Mouse (Mus musculus): ENCODE data around the gene Agap1. TPM values are rescaled to one million over a fixed set of nuclear protein-coding genes. Genes with fewer than 3 reads are reported as not detected.
A peak's percentile ranks its signal among the peaks of the same experiment; 100 is the strongest.

Agap1 gene
- polyA plus RNA-seq, 1 experiment from 2014 or later, result 11.3 TPM

GRCm38 (mm10) chr1:89884335-89884734 lies 429.7 kb downstream of the Agap1 start:
- no peak overlapping the region for H3K27ac ChIP-seq
- 71% methylated on average over 8 of the region's 8 CpGs for WGBS
- H3K4me3 ChIP-seq (replicated peaks), result no peak overlapping the region
- H3K36me3 ChIP-seq, result peaks cover 20% of the 10 kb centered on the region
- H3K4me2 ChIP-seq, result no peak overlapping the region
- H3K27me3 ChIP-seq, result peaks cover 8% of the 10 kb centered on the region; the same call in 1 of the 2 replicates
- H3K9ac ChIP-seq, result no peak overlapping the region
- peaks cover 43% of the 10 kb centered on the region for H3K4me1 ChIP-seq
- no peaks in the 10 kb centered on the region for H3K9me3 ChIP-seq (replicated peaks)
- ATAC-seq (replicated peaks; ENCODE audit: low FRiP score), result no peak

- peaks cover 8% of the 10 kb centered on the region; the same call in 1 of the 2 replicates for H3K27me3 ChIP-seq
- no peak overlapping the region for H3K4me3 ChIP-seq (replicated peaks)
- WGBS, result 31% methylated on average over 4 of the region's 4 CpGs
- H3K27ac ChIP-seq, result no peak overlapping the region
- H3K36me3 ChIP-seq, result peaks cover 30% of the 10 kb centered on the region
- H3K4me2 ChIP-seq, result no peak overlapping the region
- H3K4me1 ChIP-seq, result peaks cover 31% of the 10 kb centered on the region
- H3K9ac ChIP-seq, result no peak overlapping the region
- ATAC-seq (replicated peaks; ENCODE audit: low FRiP score), result no peak
- no peaks in the 10 kb centered on the region for H3K9me3 ChIP-seq (replicated peaks)
Measured at GRCm38 (mm10) chr1:89885696-89886095, 431.1 kb downstream of the Agap1 start.

- ATAC-seq (replicated peaks; ENCODE audit: low FRiP score), result no peak
- H3K27ac ChIP-seq, result no peak overlapping the region
- H3K4me3 ChIP-seq (replicated peaks), result no peak overlapping the region
- H3K27me3 ChIP-seq, result peaks cover 3% of the 10 kb centered on the region; the same call in 1 of the 2 replicates
- H3K36me3 ChIP-seq, result peaks cover 33% of the 10 kb centered on the region
- H3K4me2 ChIP-seq, result no peak overlapping the region
- H3K9ac ChIP-seq, result no peak overlapping the region
- H3K4me1 ChIP-seq, result peaks cover 5% of the 10 kb centered on the region; the same call in 1 of the 2 replicates
- H3K9me3 ChIP-seq (replicated peaks), result no peaks in the 10 kb centered on the region
- 89% methylated on average over 6 of the region's 6 CpGs for WGBS
Measured at GRCm38 (mm10) chr1:89891400-89891799, 436.8 kb downstream of the Agap1 start.

- ATAC-seq (replicated peaks; ENCODE audit: low FRiP score), result no peak
- no peak overlapping the region for H3K4me3 ChIP-seq (replicated peaks)
Measured at GRCm38 (mm10) chr1:89892281-89892680, 437.7 kb downstream of the Agap1 start.

GRCm38 (mm10) chr1:89895801-89896200 lies 441.2 kb downstream of the Agap1 start:
- peaks cover 2% of the 10 kb centered on the region; the same call in 1 of the 2 replicates for H3K36me3 ChIP-seq
- 0 out of 2 replicates have a peak, but pooled peaks have one; percentile 36 for ATAC-seq (replicated peaks; ENCODE audit: low FRiP score)
- 79% methylated on average over 5 of the region's 5 CpGs for WGBS
- no peak overlapping the region for H3K9ac ChIP-seq
- H3K4me2 ChIP-seq, result no peak overlapping the region
- H3K4me1 ChIP-seq, result peaks cover 5% of the 10 kb centered on the region; the same call in 1 of the 2 replicates
- H3K9me3 ChIP-seq (replicated peaks), result no peaks in the 10 kb centered on the region
- H3K27me3 ChIP-seq, result no peaks in the 10 kb centered on the region
- H3K4me3 ChIP-seq (replicated peaks), result no peak overlapping the region
- no peak overlapping the region for H3K27ac ChIP-seq

More at GRCm38 (mm10) chr1:89892281-89892680, 437.7 kb downstream of the Agap1 start:
- H3K4me1 ChIP-seq, result peaks cover 5% of the 10 kb centered on the region; the same call in 1 of the 2 replicates
- H3K27ac ChIP-seq, result no peak overlapping the region
- peaks cover 3% of the 10 kb centered on the region; the same call in 1 of the 2 replicates for H3K27me3 ChIP-seq
- no peaks in the 10 kb centered on the region for H3K9me3 ChIP-seq (replicated peaks)
- no peak overlapping the region for H3K9ac ChIP-seq
- peaks cover 33% of the 10 kb centered on the region for H3K36me3 ChIP-seq
- WGBS, result 55% methylated on average over 7 of the region's 7 CpGs
- no peak overlapping the region for H3K4me2 ChIP-seq

- Histone ChIP-seq H3K4me3 (replicated peaks) (no peak overlapping the region), H3K27ac (no peak overlapping the region), H3K9ac (no peak overlapping the region), H3K9me3 (replicated peaks) (no peaks in the 10 kb centered on the region), H3K36me3 (no peaks in the 10 kb centered on the region; the same call in 1 of the 2 replicates), H3K27me3 (no peaks in the 10 kb centered on the region), H3K4me2 (no peak overlapping the region), H3K4me1 (no peaks in the 10 kb centered on the region)
- ATAC-seq (replicated peaks; ENCODE audit: low FRiP score), result no peak
- 50% methylated on average over 2 of the region's 2 CpGs for WGBS
Measured at GRCm38 (mm10) chr1:89899036-89899435, 444.4 kb downstream of the Agap1 start.

GRCm38 (mm10) chr1:89899761-89900445 lies 445.3 kb downstream of the Agap1 start:
- Histone ChIP-seq H3K4me3 (replicated peaks) (no peak overlapping the region), H3K4me1 (no peaks in the 10 kb centered on the region), H3K4me2 (no peak overlapping the region), H3K9ac (no peak overlapping the region), H3K36me3 (no peaks in the 10 kb centered on the region; the same call in 1 of the 2 replicates), H3K27ac (no peak overlapping the region), H3K27me3 (no peaks in the 10 kb centered on the region), H3K9me3 (replicated peaks) (no peaks in the 10 kb centered on the region)
- 42% methylated on average over 11 of the region's 11 CpGs for WGBS
- no peak for ATAC-seq (replicated peaks; ENCODE audit: low FRiP score)

- WGBS, result 83% methylated on average over 4 of the region's 4 CpGs
- no peak overlapping the region for H3K9ac ChIP-seq
- H3K27ac ChIP-seq, result no peak overlapping the region
- no peaks in the 10 kb centered on the region for H3K27me3 ChIP-seq
- H3K9me3 ChIP-seq (replicated peaks), result 0 out of 2 replicates have a peak, but pooled peaks cover under 1% of the 10 kb centered on the region
- H3K4me2 ChIP-seq, result no peak overlapping the region
- no peak for ATAC-seq (replicated peaks; ENCODE audit: low FRiP score)
- no peaks in the 10 kb centered on the region for H3K4me1 ChIP-seq
- H3K36me3 ChIP-seq, result no peaks in the 10 kb centered on the region; the same call in 1 of the 2 replicates
- H3K4me3 ChIP-seq (replicated peaks), result no peak overlapping the region
Measured at GRCm38 (mm10) chr1:89901381-89901780, 446.8 kb downstream of the Agap1 start.

GRCm38 (mm10) chr1:89902236-89902635 lies 447.6 kb downstream of the Agap1 start:
- ATAC-seq (replicated peaks; ENCODE audit: low FRiP score), result no peak
- no peak overlapping the region for H3K9ac ChIP-seq

GRCm38 (mm10) chr1:89902641-89903040 lies 448.0 kb downstream of the Agap1 start:
- Histone ChIP-seq H3K27me3 (no peaks in the 10 kb centered on the region), H3K27ac (no peak overlapping the region), H3K9me3 (replicated peaks) (0 out of 2 replicates have a peak, but pooled peaks cover 3% of the 10 kb centered on the region), H3K4me1 (no peaks in the 10 kb centered on the region), H3K4me3 (replicated peaks) (no peak overlapping the region), H3K36me3 (no peaks in the 10 kb centered on the region), H3K4me2 (no peak overlapping the region), H3K9ac (no peak overlapping the region)
- no peak for ATAC-seq (replicated peaks; ENCODE audit: low FRiP score)
- 66% methylated on average over 1 of the region's 1 CpGs for WGBS

More at GRCm38 (mm10) chr1:89902236-89902635, 447.6 kb downstream of the Agap1 start:
- 90% methylated on average over 2 of the region's 2 CpGs for WGBS
- H3K4me2 ChIP-seq, result no peak overlapping the region
- no peaks in the 10 kb centered on the region for H3K4me1 ChIP-seq
- H3K4me3 ChIP-seq (replicated peaks), result no peak overlapping the region
- no peaks in the 10 kb centered on the region; the same call in 1 of the 2 replicates for H3K36me3 ChIP-seq
- H3K9me3 ChIP-seq (replicated peaks), result 0 out of 2 replicates have a peak, but pooled peaks cover 3% of the 10 kb centered on the region
- H3K27ac ChIP-seq, result no peak overlapping the region
- no peaks in the 10 kb centered on the region for H3K27me3 ChIP-seq

- 0 out of 2 replicates have a peak, but pooled peaks cover 3% of the 10 kb centered on the region for H3K9me3 ChIP-seq (replicated peaks)
- 85% methylated on average over 8 of the region's 8 CpGs for WGBS
- H3K4me2 ChIP-seq, result no peak overlapping the region
- H3K27me3 ChIP-seq, result peaks cover 9% of the 10 kb centered on the region; the same call in 1 of the 2 replicates
- H3K9ac ChIP-seq, result no peak overlapping the region
- H3K36me3 ChIP-seq, result no peaks in the 10 kb centered on the region
- H3K4me3 ChIP-seq (replicated peaks), result no peak overlapping the region
- ATAC-seq (replicated peaks; ENCODE audit: low FRiP score), result no peak
- H3K4me1 ChIP-seq, result no peaks in the 10 kb centered on the region
- H3K27ac ChIP-seq, result no peak overlapping the region
Measured at GRCm38 (mm10) chr1:89909796-89910195, 455.2 kb downstream of the Agap1 start.

GRCm38 (mm10) chr1:89912392-89912791 lies 457.8 kb downstream of the Agap1 start:
- ATAC-seq (replicated peaks; ENCODE audit: low FRiP score), result no peak
- no peak overlapping the region for H3K4me2 ChIP-seq
- WGBS, result 21% methylated on average over 5 of the region's 5 CpGs

More at GRCm38 (mm10) chr1:89912392-89912791, 457.8 kb downstream of the Agap1 start:
- H3K4me1 ChIP-seq, result no peaks in the 10 kb centered on the region
- H3K9ac ChIP-seq, result no peak overlapping the region
- H3K27me3 ChIP-seq, result peaks cover 26% of the 10 kb centered on the region; the same call in 1 of the 2 replicates
- H3K36me3 ChIP-seq, result no peaks in the 10 kb centered on the region
- H3K9me3 ChIP-seq (replicated peaks), result no peaks in the 10 kb centered on the region
- H3K4me3 ChIP-seq (replicated peaks), result no peak overlapping the region
- no peak overlapping the region for H3K27ac ChIP-seq
